Mouse (Mus musculus) bone marrow macrophage, adult 2 months (primary cell): ENCODE measurements around the gene Tle4.

Experiments used
- CTCF ChIP-seq: IDR thresholded peaks from 2 replicates; pipeline ENCODE4 v1.5.1; 2012; ENCODE audit warnings: low read depth, mild to moderate bottlenecking, low read length, moderate library complexity
- POLR2A ChIP-seq: IDR thresholded peaks from 2 replicates; pipeline ENCODE4 v1.6.1; 2012; ENCODE audit warnings: mild to moderate bottlenecking, low read depth, low read length, borderline replicate concordance

DNA sequence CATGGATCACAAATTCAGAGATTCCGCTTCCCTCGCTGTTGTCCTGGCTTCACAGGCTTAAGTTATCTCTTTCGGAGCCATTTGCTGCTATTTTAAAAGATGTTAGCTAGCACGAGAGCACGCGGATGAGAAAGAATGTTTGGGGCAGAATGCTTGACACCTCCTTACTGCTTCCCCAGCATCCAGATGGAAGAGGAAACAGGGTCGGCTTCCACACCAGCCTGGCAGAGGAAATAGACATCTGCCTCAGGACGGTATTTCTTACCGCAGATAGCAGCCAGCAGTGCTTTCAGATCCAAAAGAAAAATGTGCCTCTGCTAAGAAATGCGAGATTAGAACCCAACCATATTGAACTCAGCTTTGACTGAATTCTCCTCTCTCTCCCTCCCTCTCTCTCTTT, 191.2 kb downstream of the Tle4 start:
- no peak for TF ChIP-seq CTCF
- TF ChIP-seq POLR2A: no peak
